Mouse (Mus musculus) mouse embryonic stem cell (cell line): ENCODE data around the gene Fkbp4.

Experiments
- in situ Hi-C, 2 experiments: fragments of 300-500 bp; cut with MboI; formaldehyde crosslinking; loops; 1 replicate in 1 of 2; 3 replicates in 1 of 2; pipeline ENCODE4 v1.14.3; 2019 to 2020; ENCODE audit warnings: low sequenced_read_pairs in 2 of 2, low pct_unique_long_range_greater_than_20kb in 1 of 2, mixed read lengths in 1 of 2; ENCODE audit not compliant: unreplicated experiment in 1 of 2

Fkbp4 gene

GRCm38 (mm10) chr6:128410305-128410704 lies 28.2 kb downstream of the Fkbp4 start:
- in situ Hi-C loops = no loop called here

DNA sequence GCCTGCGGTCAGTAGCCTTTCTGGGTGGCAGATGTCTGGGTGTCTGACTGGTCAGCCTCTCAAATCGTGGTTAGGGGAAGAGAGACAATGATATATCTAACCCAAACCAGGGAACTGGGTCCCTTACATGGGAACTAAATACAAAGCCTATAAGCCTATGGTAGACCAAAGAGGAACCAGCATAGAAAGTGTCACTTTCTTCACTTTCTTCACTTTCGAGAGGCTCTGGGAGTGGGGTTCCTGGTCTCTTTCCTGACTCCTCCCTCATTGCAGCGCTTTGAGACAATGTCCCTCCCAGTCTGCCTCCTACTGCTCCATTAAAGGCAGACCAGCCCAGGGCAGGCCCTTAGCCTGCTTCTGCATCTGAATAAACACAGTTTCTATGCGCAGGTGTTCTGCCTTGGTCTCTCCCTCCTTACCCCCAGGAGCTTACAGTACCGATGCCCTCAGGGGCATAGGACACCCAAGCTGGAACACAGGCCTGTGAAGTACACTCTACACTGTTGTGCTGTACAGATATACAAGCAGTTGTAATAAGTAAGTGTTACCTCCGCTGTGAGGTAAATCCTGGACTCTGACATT lies 29.8 kb downstream of the Fkbp4 start:
- in situ Hi-C loops = no loop called here

GRCm38 (mm10) chr6:128404708-128405107 lies 33.8 kb downstream of the Fkbp4 start:
- in situ Hi-C loops = no loop called here

DNA sequence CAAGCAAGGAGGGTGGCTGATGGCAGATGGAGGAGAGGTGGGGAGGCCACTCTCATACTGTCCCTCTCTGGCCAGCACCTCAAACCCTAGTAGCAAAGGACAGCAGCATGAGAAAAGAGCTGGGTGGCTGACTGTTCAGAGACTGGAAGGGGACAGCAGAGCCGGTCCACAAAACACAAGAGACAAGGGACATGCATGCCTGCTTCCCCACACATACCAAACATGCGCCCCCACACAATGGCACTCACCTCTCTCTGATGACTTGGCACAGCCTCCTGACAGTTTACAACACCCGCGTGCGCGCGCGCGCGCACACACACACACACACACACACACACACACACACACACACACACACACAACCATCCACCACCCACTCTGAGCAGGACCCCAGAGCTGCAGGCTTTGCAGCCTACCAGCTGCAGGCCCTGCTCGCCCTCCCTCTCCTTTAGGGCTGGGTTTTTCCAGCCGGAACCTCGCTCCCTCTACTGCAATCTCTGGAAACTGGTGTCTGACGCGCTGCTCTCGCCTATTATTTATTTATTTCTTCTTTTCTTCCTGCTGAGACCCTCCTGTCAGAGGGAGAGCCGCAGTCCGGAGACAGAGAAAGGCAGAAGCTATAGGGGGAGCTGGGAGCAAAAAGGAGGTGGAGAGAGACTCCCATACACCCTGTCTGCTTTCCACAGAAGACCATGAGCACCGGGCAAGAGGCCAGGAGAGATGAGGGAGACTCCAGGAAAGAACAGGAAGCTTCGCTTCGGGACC lies 38.9 kb downstream of the Fkbp4 start:
- in situ Hi-C loops = loop anchor here in 1 of 2 experiments (25.0 kb wide), 1 partner anchor 188 kb away; the partner anchor contains the start of gene A2ml1

- in situ Hi-C loops = loop anchor here in 1 of 2 experiments (25.0 kb wide), 1 partner anchor 188 kb away; the partner anchor contains the start of gene A2ml1
These were observed 39.5 kb downstream of the Fkbp4 start, which contains the start of gene Nrip2 for GRCm38 (mm10) chr6:128398996-128399395. Nrip2 (plus strand) TSS chr6:128399296.

DNA sequence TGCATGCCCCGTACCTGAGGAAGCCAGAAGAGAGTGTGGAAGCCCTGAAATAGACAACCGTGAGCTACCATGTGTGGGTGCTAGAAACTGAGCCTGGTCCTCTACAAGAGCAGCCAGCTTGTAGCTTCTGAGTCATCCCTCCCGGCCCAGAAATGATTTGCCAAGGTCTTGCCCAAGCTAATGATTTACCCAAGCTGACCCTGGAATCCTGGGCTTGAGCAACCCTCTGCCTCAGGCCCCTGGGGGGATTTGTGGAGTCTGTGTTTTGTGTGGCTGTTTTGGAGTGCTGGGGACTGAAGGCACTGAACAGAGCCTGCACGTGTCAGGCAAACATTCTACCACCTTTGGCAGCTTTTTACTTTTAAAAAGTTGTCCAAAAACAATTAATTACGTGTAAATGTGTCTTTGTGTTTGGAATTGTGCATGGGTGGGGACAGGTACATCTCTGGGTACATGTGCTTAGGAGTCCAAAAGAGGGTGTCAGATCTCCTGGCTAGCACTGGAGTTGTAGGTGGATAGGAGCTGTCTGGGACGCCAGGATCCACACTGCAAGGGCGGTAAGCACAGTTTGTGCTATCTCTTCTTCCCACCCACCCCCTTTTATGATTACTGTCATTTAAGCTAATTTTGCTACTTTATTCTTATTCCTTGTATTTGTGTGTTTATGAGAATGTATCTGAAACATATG lies 40.8 kb downstream of the Fkbp4 start:
- in situ Hi-C loops = loop anchor here in 1 of 2 experiments (25.0 kb wide), 1 partner anchor 190 kb away; the partner anchor contains the start of gene A2ml1

- in situ Hi-C loops = loop anchor here in 1 of 2 experiments (25.0 kb wide), 1 partner anchor 197 kb away; the partner anchor contains the start of gene A2ml1
These were observed 47.8 kb downstream of the Fkbp4 start for GRCm38 (mm10) chr6:128390683-128391082.

DNA sequence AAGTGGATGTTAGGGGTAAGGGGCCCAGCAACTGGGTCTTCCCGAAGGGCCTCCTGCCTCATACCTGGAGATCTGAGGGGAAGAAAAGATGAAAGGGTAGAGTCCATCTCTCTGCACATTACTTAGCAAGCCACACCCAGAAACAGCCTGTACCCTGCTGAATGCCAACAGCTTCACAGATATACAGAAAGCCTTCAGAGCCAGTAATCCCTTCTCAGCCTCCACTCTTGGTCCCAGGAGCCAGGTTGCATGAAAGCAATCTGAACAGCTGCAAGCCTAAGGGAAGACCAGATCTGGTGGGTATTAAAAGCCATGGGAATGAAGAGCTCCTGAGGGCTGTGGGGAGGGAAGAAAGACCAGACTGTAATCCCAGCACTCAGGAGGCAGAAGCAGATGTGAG lies 49.3 kb downstream of the Fkbp4 start:
- in situ Hi-C loops = loop anchor here in 1 of 2 experiments (25.0 kb wide), 1 partner anchor 198 kb away; the partner anchor contains the start of gene A2ml1

- in situ Hi-C loops = loop anchor here in 1 of 2 experiments (25.0 kb wide), 1 partner anchor 202 kb away; the partner anchor contains the start of gene A2ml1
These were observed 53.5 kb downstream of the Fkbp4 start for GRCm38 (mm10) chr6:128385026-128385425.

DNA sequence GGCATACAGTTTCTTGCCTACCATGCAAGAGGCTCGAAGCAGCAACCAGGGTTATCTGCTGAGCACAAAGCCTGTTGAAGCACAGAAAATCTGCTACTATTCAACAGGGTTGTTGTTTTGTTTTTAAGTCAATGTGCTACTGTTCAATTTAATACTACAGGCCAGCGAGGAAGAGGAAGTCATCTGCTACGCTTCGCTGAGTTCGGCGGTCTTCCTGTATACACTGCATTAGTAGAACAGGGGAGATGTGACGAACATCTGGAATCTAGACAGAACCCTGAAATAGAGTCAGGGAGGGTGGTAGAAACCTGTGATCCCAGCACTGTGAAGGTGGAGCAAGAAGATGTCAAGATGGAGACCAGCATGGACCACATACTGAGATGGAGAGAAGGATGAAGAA lies 54.7 kb downstream of the Fkbp4 start:
- in situ Hi-C loops = loop anchor here in 1 of 2 experiments (25.0 kb wide), 1 partner anchor 204 kb away; the partner anchor contains the start of gene A2ml1

- in situ Hi-C loops = loop anchor here in 1 of 2 experiments (25.0 kb wide), 1 partner anchor 206 kb away; the partner anchor contains the start of gene A2ml1
These were observed 57.2 kb downstream of the Fkbp4 start for GRCm38 (mm10) chr6:128381254-128381653.

GRCm38 (mm10) chr6:128380594-128381167 lies 57.8 kb downstream of the Fkbp4 start:
- in situ Hi-C loops = loop anchor here in 1 of 2 experiments (25.0 kb wide), 1 partner anchor 207 kb away; the partner anchor contains the start of gene A2ml1
